In the genomic region with DNA sequence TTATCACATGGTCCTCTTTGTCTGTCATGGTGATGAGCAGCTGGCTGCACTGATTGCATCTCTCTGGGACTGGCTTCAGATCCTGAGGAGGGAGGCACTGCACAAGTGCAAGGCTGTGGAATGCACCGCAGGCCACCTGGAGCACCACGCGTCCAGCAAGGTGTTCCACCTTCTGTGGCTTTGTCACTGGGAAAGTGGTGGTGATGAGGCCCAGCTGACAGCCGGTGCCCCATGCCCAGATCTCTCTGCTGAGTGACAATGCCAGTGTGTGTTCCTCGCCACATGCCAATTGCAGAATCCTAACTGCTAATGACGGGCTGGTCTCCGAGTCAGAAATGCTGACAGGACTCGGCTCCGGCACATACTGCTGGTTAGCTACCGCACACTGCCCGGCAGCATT, we compare ENCODE assay signal across 20 mouse cellular contexts. TPM values are rescaled to one million over a fixed set of nuclear protein-coding genes. Genes with fewer than 3 reads are reported as not detected.
DNase-seq lines count a peak whose midpoint lies in the region; ATAC-seq lines count a peak whose summit lies in the region.
"Had no signal": no experiment of that assay in that cellular context is flagged by ENCODE, and none has a peak within 500 bp of the region (broad histone marks: within the 10 kb centered on the region; RNA-seq: fewer than 3 reads in every experiment).

No protein-coding gene starts in this region.

- H3K9ac ChIP-seq in hindbrain, embryonic 16.5 days (ENCODE audit: low read depth, low read length): no peak overlapping the region
- H3K9ac ChIP-seq in hindbrain, embryonic 13.5 days: no peak overlapping the region
- no peak overlapping the region for H3K9ac ChIP-seq in kidney, embryonic 16.5 days (replicated peaks; ENCODE audit: low read length)
- H3K9ac ChIP-seq: embryonic facial prominence, embryonic 15.5 days; neural tube, embryonic 15.5 days had no signal

- DNase-seq in R1 (ENCODE audit: low read depth, low spot score): peak; percentile 13
- DNase-seq in cerebellum, adult 11-12 months: peak; percentile 95
- DNase-seq in cerebellum, postnatal 14 days: peak; percentile 82 to 85
- DNase-seq in thymus, postnatal 4 days: no peak
- DNase-seq: embryo, embryonic 11 days; gastrocnemius, postnatal 10 days; kidney, adult 8-10 months; kidney, postnatal 36 days; lung, adult 2 months; midbrain, embryonic 14.5 days; right cerebral cortex, postnatal 25 days had no signal

- H3K27me3 ChIP-seq in hindbrain, embryonic 16.5 days (replicated peaks; ENCODE audit: control insufficient read depth, insufficient read depth, low read length): no peaks in the 10 kb centered on the region
- H3K27me3 ChIP-seq in hindbrain, embryonic 13.5 days: no peaks in the 10 kb centered on the region
- H3K27me3 ChIP-seq in kidney, embryonic 16.5 days (ENCODE audit: insufficient read depth, low read length): no peaks in the 10 kb centered on the region
- H3K27me3 ChIP-seq: CH12.LX; embryonic facial prominence, embryonic 15.5 days; megakaryocyte, embryonic 14.5 days; neural tube, embryonic 15.5 days had no signal

- H3K36me3 ChIP-seq in hindbrain, embryonic 16.5 days (ENCODE audit: control insufficient read depth, insufficient read depth, low read length): peaks cover 11% of the 10 kb centered on the region
- peaks cover 29% of the 10 kb centered on the region for H3K36me3 ChIP-seq in hindbrain, embryonic 13.5 days
- H3K36me3 ChIP-seq in kidney, embryonic 16.5 days (ENCODE audit: insufficient read depth, low read length): 0 out of 2 replicates have a peak, but pooled peaks cover 2% of the 10 kb centered on the region

- no peak overlapping the region for H3K4me3 ChIP-seq in hindbrain, embryonic 16.5 days (ENCODE audit: low read length)
- no peak overlapping the region for H3K4me3 ChIP-seq in hindbrain, embryonic 13.5 days
- no peak overlapping the region for H3K4me3 ChIP-seq in kidney, embryonic 16.5 days (ENCODE audit: low read length)
- H3K4me3 ChIP-seq: embryonic facial prominence, embryonic 15.5 days; megakaryocyte, embryonic 14.5 days; neural tube, embryonic 15.5 days had no signal

- 88% methylated on average over 11 of the region's 11 CpGs for WGBS in hindbrain, embryonic 16.5 days
- 92% methylated on average over 11 of the region's 11 CpGs for WGBS in hindbrain, embryonic 13.5 days
- 95% methylated on average over 11 of the region's 11 CpGs for WGBS in kidney, embryonic 16.5 days

- H3K27ac ChIP-seq in hindbrain, embryonic 16.5 days (ENCODE audit: low read depth, low read length): no peak overlapping the region
- no peak overlapping the region for H3K27ac ChIP-seq in hindbrain, embryonic 13.5 days
- no peak overlapping the region for H3K27ac ChIP-seq in kidney, embryonic 16.5 days (ENCODE audit: low read length)
- H3K27ac ChIP-seq: embryonic facial prominence, embryonic 15.5 days; neural tube, embryonic 15.5 days had no signal

- no peaks in the 10 kb centered on the region for H3K4me1 ChIP-seq in hindbrain, embryonic 16.5 days (ENCODE audit: control insufficient read depth, insufficient read depth, low read depth, low read length)
- no peaks in the 10 kb centered on the region for H3K4me1 ChIP-seq in hindbrain, embryonic 13.5 days (replicated peaks)
- H3K4me1 ChIP-seq in kidney, embryonic 16.5 days (ENCODE audit: insufficient read depth, low read length): peaks cover 3% of the 10 kb centered on the region; the same call in 1 of the 2 replicates
- H3K4me1 ChIP-seq: embryonic facial prominence, embryonic 15.5 days; neural tube, embryonic 15.5 days had no signal

- 0 out of 2 replicates have a peak, but pooled peaks have one; percentile 34 for ATAC-seq in hindbrain, embryonic 16.5 days
- no peak for ATAC-seq in hindbrain, embryonic 13.5 days (ENCODE audit: low FRiP score)
- ATAC-seq in kidney, embryonic 16.5 days (ENCODE audit: low FRiP score, low TSS enrichment): no peak

- H3K9me3 ChIP-seq in hindbrain, embryonic 16.5 days (ENCODE audit: control insufficient read depth, low read length): no peaks in the 10 kb centered on the region
- H3K9me3 ChIP-seq in hindbrain, embryonic 13.5 days: no peaks in the 10 kb centered on the region
- H3K9me3 ChIP-seq in kidney, embryonic 16.5 days (ENCODE audit: low read length): no peaks in the 10 kb centered on the region
- H3K9me3 ChIP-seq: embryonic facial prominence, embryonic 15.5 days; megakaryocyte, embryonic 14.5 days; neural tube, embryonic 15.5 days had no signal

- no peak overlapping the region for H3K4me2 ChIP-seq in hindbrain, embryonic 16.5 days (ENCODE audit: low read length)
- no peak overlapping the region for H3K4me2 ChIP-seq in hindbrain, embryonic 13.5 days
- H3K4me2 ChIP-seq in kidney, embryonic 16.5 days (replicated peaks; ENCODE audit: low read depth, low read length): no peak overlapping the region
- H3K4me2 ChIP-seq: embryonic facial prominence, embryonic 15.5 days; liver, embryonic 11.5 days; neural tube, embryonic 15.5 days had no signal

RNA-seq across cellular contexts. Expression of a gene that starts 21.6 kb away (rescaled TPM):
- polyA plus RNA-seq in hindbrain, embryonic 16.5 days (2015; fragmentation: Nextera tagmentation; extraction: Ambion mirVana): 16.9 and 21.1 TPM in 2 replicates
- 17.3 and 17.5 TPM in 2 replicates for polyA plus RNA-seq in hindbrain, embryonic 13.5 days (2015; fragmentation: Nextera tagmentation; extraction: Ambion mirVana)
- 12.4 and 13.8 TPM in 2 replicates for polyA plus RNA-seq in kidney, embryonic 16.5 days (2015; fragmentation: Nextera tagmentation; extraction: Ambion mirVana)

RNA-seq across cellular contexts. Expression of a gene that starts 41.3 kb away (rescaled TPM):
- polyA plus RNA-seq in hindbrain, embryonic 16.5 days (2015; fragmentation: Nextera tagmentation; extraction: Ambion mirVana): 1.4 and 2.0 TPM in 2 replicates
- 0.78 and 1.1 TPM in 2 replicates for polyA plus RNA-seq in hindbrain, embryonic 13.5 days (2015; fragmentation: Nextera tagmentation; extraction: Ambion mirVana)
- 0.76 and 1.4 TPM in 2 replicates for polyA plus RNA-seq in kidney, embryonic 16.5 days (2015; fragmentation: Nextera tagmentation; extraction: Ambion mirVana)
- polyA plus RNA-seq: lung, adult 2 months; stomach, embryonic 14.5 days had no signal

RNA-seq across cellular contexts. Expression of a gene that starts 52.3 kb away (rescaled TPM):
- 0.61 and 0.84 TPM in 2 replicates for polyA plus RNA-seq in hindbrain, embryonic 16.5 days (2015; fragmentation: Nextera tagmentation; extraction: Ambion mirVana)
- polyA plus RNA-seq in hindbrain, embryonic 13.5 days (2015; fragmentation: Nextera tagmentation; extraction: Ambion mirVana): 0.65 and 0.71 TPM in 2 replicates
- polyA plus RNA-seq in kidney, embryonic 16.5 days (2015; fragmentation: Nextera tagmentation; extraction: Ambion mirVana): 0.48 and 0.65 TPM in 2 replicates
